Mouse (Mus musculus) granulocyte monocyte progenitor cell, adult 5-6 weeks (primary cell): ENCODE measurements around the gene Slc25a10. TPM values are rescaled to one million over a fixed set of nuclear protein-coding genes. Genes with fewer than 3 reads are reported as not detected.

Experiments
- ATAC-seq: replicated peaks from 2 replicates; pipeline ENCODE4 v1.8.0; 2016; ENCODE audit warnings: mild to moderate bottlenecking, moderate TSS enrichment, inconsistent platforms; ENCODE audit not compliant: poor library complexity, severe bottlenecking
- total RNA-seq, 2 experiments: library from RNA; stranded (forward) in 1 of 2; stranded (reverse) in 1 of 2; fragments of 200-712, 200-1000 nt in 1 of 2; fragments of >200 nt in 1 of 2; fragmentation: Nextera tagmentation in 1 of 2; gene quantifications; 2 replicates each; pipeline ENCODE4 v1.2.3; 2014 to 2017

Gene Slc25a10
- total RNA-seq, 2 experiments from 2014 or later = 20.5 to 21.3 TPM

GRCm38 (mm10) chr11:120535804-120536203 lies 44.2 kb downstream of the Slc25a10 start:
- no peak for ATAC-seq

- ATAC-seq = no peak
These were observed 46.8 kb downstream of the Slc25a10 start for GRCm38 (mm10) chr11:120538485-120538884.

GRCm38 (mm10) chr11:120538955-120539284 lies 47.3 kb downstream of the Slc25a10 start:
- peak; percentile 84 for ATAC-seq

GRCm38 (mm10) chr11:120539285-120540014 lies 47.8 kb downstream of the Slc25a10 start:
- ATAC-seq = no peak

DNA sequence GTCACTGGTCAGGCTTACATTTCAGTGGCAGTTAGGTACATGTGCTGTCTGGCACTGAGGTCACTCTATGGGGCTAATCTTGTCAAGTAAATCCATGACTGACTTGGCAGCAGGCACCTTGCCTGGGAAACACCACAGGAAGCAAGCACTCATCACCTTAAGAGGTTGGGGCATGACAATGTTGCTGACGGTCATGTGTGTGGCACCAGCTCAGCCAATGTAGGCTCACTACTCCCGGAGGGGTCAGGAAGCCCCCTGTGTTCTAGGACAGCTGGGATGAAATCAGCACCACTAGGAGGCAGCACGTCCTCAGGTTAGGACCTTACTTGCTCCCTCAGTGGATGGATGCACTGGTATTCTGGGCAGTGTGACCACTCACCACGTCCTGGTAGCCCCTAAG lies 50.3 kb downstream of the Slc25a10 start:
- 0 out of 2 replicates have a peak, but pooled peaks have one; percentile 25 for ATAC-seq

DNA sequence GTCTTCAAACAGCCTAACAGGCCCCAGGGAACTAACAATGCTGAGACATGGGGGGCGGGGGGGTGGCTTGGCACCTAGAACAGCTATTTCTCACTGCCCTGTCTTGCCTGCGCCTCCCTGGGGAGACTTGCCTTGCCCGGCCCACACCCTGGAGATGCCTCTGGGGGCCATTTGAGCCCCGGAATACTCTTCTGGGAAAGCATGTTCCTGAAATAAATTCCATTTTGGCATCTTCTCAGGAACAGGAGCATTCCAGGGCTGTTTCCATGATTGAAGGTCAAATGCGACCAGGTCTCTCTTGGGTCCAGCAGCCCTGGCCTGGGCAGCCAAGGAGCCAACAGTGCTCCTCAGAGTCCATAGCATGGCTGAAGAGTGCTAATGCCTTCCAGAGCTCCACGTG lies 50.7 kb downstream of the Slc25a10 start:
- ATAC-seq = no peak

- ATAC-seq = no peak
These were observed 54.3 kb downstream of the Slc25a10 start for GRCm38 (mm10) chr11:120545964-120546363.

DNA sequence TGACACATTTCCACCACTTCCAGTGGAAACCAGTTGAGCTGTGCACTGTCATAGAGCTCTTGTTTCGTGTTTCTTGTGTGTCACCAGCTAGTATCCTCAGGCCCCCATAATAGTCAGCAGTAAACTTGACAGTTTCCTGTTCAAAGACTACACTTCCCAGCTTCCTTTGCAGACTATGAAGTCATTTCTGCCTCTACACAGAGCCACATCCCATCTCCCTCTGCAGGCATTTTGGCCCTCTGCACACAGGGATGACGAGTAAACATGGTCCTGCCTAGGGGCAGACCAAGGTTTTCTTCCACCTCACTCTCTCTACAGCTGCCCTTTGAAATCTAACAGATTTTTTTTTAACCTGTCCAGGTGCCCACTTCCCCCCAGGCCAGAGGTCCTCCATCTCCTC lies 55.8 kb downstream of the Slc25a10 start:
- ATAC-seq = peak; percentile 25

- ATAC-seq = no peak
These were observed 56.6 kb downstream of the Slc25a10 start for GRCm38 (mm10) chr11:120548214-120548613.

DNA sequence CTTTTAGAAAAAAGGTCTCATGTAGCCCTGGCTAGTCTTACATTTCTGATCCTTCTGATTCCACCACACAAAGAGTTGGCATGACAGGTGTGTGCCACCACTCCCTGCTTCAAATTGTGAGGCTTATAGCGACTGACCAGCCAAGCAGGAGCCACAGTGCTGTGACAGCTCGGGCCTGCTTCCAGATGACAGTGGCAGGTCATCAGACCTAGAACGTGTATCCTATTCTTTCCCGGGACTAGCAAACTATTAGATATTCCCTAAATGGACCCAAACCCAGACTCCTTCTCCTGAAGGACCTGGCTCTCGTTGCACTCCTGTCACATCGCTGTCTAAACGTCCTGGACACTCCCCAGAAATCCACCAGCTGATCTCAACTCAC lies 57.1 kb downstream of the Slc25a10 start:
- ATAC-seq = no peak

Other genes starting within 250 kb of the Slc25a10 start
- 1,412 and 1,653 TPM in 2 replicates for gene Actg1, start 143.3 kb upstream of the Slc25a10 start, total RNA-seq (2014; fragmentation: Nextera tagmentation)
- gene Actg1, start 143.3 kb upstream of the Slc25a10 start, total RNA-seq (2017) = 733 and 780 TPM in 2 replicates
- gene Fscn2, start 130.3 kb upstream of the Slc25a10 start, total RNA-seq (2014; fragmentation: Nextera tagmentation) = not detected in 2 replicates
- gene Fscn2, start 130.3 kb upstream of the Slc25a10 start, total RNA-seq (2017) = not detected in 2 replicates
- gene Faap100, start 113.1 kb upstream of the Slc25a10 start, total RNA-seq (2014; fragmentation: Nextera tagmentation) = 8.3 and 13.2 TPM in 2 replicates
- 12.9 and 18.8 TPM in 2 replicates for gene Faap100, start 113.1 kb upstream of the Slc25a10 start, total RNA-seq (2017)
- 49.2 and 54.6 TPM in 2 replicates for gene Nploc4, start 54.1 kb upstream of the Slc25a10 start, total RNA-seq (2014; fragmentation: Nextera tagmentation)
- 34.1 and 36.6 TPM in 2 replicates for gene Nploc4, start 54.1 kb upstream of the Slc25a10 start, total RNA-seq (2017)
- gene Tspan10, start 49.2 kb upstream of the Slc25a10 start, total RNA-seq (2014; fragmentation: Nextera tagmentation) = not detected in 2 replicates
- not detected in 2 replicates for gene Tspan10, start 49.2 kb upstream of the Slc25a10 start, total RNA-seq (2017)
- not detected in 2 replicates for gene Pde6g, start 38.3 kb upstream of the Slc25a10 start, total RNA-seq (2014; fragmentation: Nextera tagmentation)
- gene Pde6g, start 38.3 kb upstream of the Slc25a10 start, total RNA-seq (2017) = not detected in 2 replicates
- 7.9 and 8.6 TPM in 2 replicates for gene Oxld1, start 33.8 kb upstream of the Slc25a10 start, total RNA-seq (2014; fragmentation: Nextera tagmentation)
- gene Oxld1, start 33.8 kb upstream of the Slc25a10 start, total RNA-seq (2017) = 12.8 and 19.5 TPM in 2 replicates
- 35.6 and 43.0 TPM in 2 replicates for gene Ccdc137, start 33.7 kb upstream of the Slc25a10 start, total RNA-seq (2014; fragmentation: Nextera tagmentation)
- 39.4 and 57.7 TPM in 2 replicates for gene Ccdc137, start 33.7 kb upstream of the Slc25a10 start, total RNA-seq (2017)
- gene Arl16, start 24.2 kb upstream of the Slc25a10 start, total RNA-seq (2014; fragmentation: Nextera tagmentation) = 11.7 and 15.1 TPM in 2 replicates
- 19.2 and 22.4 TPM in 2 replicates for gene Arl16, start 24.2 kb upstream of the Slc25a10 start, total RNA-seq (2017)
- gene Mrpl12, start 7.2 kb upstream of the Slc25a10 start, total RNA-seq (2014; fragmentation: Nextera tagmentation) = 113 and 121 TPM in 2 replicates
- 131 and 159 TPM in 2 replicates for gene Mrpl12, start 7.2 kb upstream of the Slc25a10 start, total RNA-seq (2017)
- not detected in 2 replicates for gene Gcgr, start 38.9 kb downstream of the Slc25a10 start, total RNA-seq (2014; fragmentation: Nextera tagmentation)
- gene Gcgr, start 38.9 kb downstream of the Slc25a10 start, total RNA-seq (2017) = not detected in 2 replicates
- gene Mcrip1, start 57.9 kb downstream of the Slc25a10 start, total RNA-seq (2014; fragmentation: Nextera tagmentation) = 64.7 and 75.8 TPM in 2 replicates
- 23.1 and 23.4 TPM in 2 replicates for gene Mcrip1, start 57.9 kb downstream of the Slc25a10 start, total RNA-seq (2017)
- gene Ppp1r27, start 59.3 kb downstream of the Slc25a10 start, total RNA-seq (2014; fragmentation: Nextera tagmentation) = not detected in 2 replicates
- not detected in 2 replicates for gene Ppp1r27, start 59.3 kb downstream of the Slc25a10 start, total RNA-seq (2017)
- 864 and 921 TPM in 2 replicates for gene P4hb, start 81.4 kb downstream of the Slc25a10 start, total RNA-seq (2014; fragmentation: Nextera tagmentation)
- gene P4hb, start 81.4 kb downstream of the Slc25a10 start, total RNA-seq (2017) = 1,372 and 1,702 TPM in 2 replicates
- 514 and 552 TPM in 2 replicates for gene Arhgdia, start 89.8 kb downstream of the Slc25a10 start, total RNA-seq (2014; fragmentation: Nextera tagmentation)
- 163 and 168 TPM in 2 replicates for gene Arhgdia, start 89.8 kb downstream of the Slc25a10 start, total RNA-seq (2017)
- 161 and 171 TPM in 2 replicates for gene Alyref, start 106.5 kb downstream of the Slc25a10 start, total RNA-seq (2014; fragmentation: Nextera tagmentation)
- 315 and 430 TPM in 2 replicates for gene Alyref, start 106.5 kb downstream of the Slc25a10 start, total RNA-seq (2017)
- gene Anapc11, start 106.6 kb downstream of the Slc25a10 start, total RNA-seq (2014; fragmentation: Nextera tagmentation) = 80.9 and 96.2 TPM in 2 replicates
- 26.9 and 27.0 TPM in 2 replicates for gene Anapc11, start 106.6 kb downstream of the Slc25a10 start, total RNA-seq (2017)
- not detected in 2 replicates for gene Npb, start 116.6 kb downstream of the Slc25a10 start, total RNA-seq (2014; fragmentation: Nextera tagmentation)
- gene Npb, start 116.6 kb downstream of the Slc25a10 start, total RNA-seq (2017) = not detected in 2 replicates
- 48.1 and 70.3 TPM in 2 replicates for gene Pcyt2, start 126.1 kb downstream of the Slc25a10 start, total RNA-seq (2014; fragmentation: Nextera tagmentation)
- gene Pcyt2, start 126.1 kb downstream of the Slc25a10 start, total RNA-seq (2017) = 21.9 and 35.5 TPM in 2 replicates
- gene Sirt7, start 133.4 kb downstream of the Slc25a10 start, total RNA-seq (2014; fragmentation: Nextera tagmentation) = 66.1 and 81.1 TPM in 2 replicates
- 57.4 and 75.0 TPM in 2 replicates for gene Sirt7, start 133.4 kb downstream of the Slc25a10 start, total RNA-seq (2017)
- gene Mafg, start 141.8 kb downstream of the Slc25a10 start, total RNA-seq (2014; fragmentation: Nextera tagmentation) = 28.7 and 37.0 TPM in 2 replicates
- gene Mafg, start 141.8 kb downstream of the Slc25a10 start, total RNA-seq (2017) = 30.2 and 36.6 TPM in 2 replicates
- gene Pycr1, start 151.9 kb downstream of the Slc25a10 start, total RNA-seq (2014; fragmentation: Nextera tagmentation) = 14.6 and 15.9 TPM in 2 replicates
- gene Pycr1, start 151.9 kb downstream of the Slc25a10 start, total RNA-seq (2017) = 4.6 and 8.9 TPM in 2 replicates
- not detected in 2 replicates for gene Myadml2, start 156.3 kb downstream of the Slc25a10 start, total RNA-seq (2014; fragmentation: Nextera tagmentation)
- gene Myadml2, start 156.3 kb downstream of the Slc25a10 start, total RNA-seq (2017) = 0.69 and 1.9 TPM in 2 replicates
- not detected in 2 replicates for gene Notum, start 169.3 kb downstream of the Slc25a10 start, total RNA-seq (2014; fragmentation: Nextera tagmentation)
- not detected in 2 replicates for gene Notum, start 169.3 kb downstream of the Slc25a10 start, total RNA-seq (2017)
- gene Aspscr1, start 181.1 kb downstream of the Slc25a10 start, total RNA-seq (2014; fragmentation: Nextera tagmentation) = 44.6 and 84.7 TPM in 2 replicates
- gene Aspscr1, start 181.1 kb downstream of the Slc25a10 start, total RNA-seq (2017) = 29.0 and 33.5 TPM in 2 replicates
- gene Cenpx, start 221.9 kb downstream of the Slc25a10 start, total RNA-seq (2014; fragmentation: Nextera tagmentation) = 99.2 and 129 TPM in 2 replicates
- 110 and 151 TPM in 2 replicates for gene Cenpx, start 221.9 kb downstream of the Slc25a10 start, total RNA-seq (2017)
- gene Lrrc45, start 222.1 kb downstream of the Slc25a10 start, total RNA-seq (2014; fragmentation: Nextera tagmentation) = 16.7 and 35.0 TPM in 2 replicates
- gene Lrrc45, start 222.1 kb downstream of the Slc25a10 start, total RNA-seq (2017) = 30.6 and 46.2 TPM in 2 replicates
- 2.1 and 5.1 TPM in 2 replicates for gene Rac3, start 229.6 kb downstream of the Slc25a10 start, total RNA-seq (2014; fragmentation: Nextera tagmentation)
- gene Rac3, start 229.6 kb downstream of the Slc25a10 start, total RNA-seq (2017) = 1.1 TPM in 2 replicates
- 15.9 and 24.1 TPM in 2 replicates for gene Dcxr, start 235.4 kb downstream of the Slc25a10 start, total RNA-seq (2014; fragmentation: Nextera tagmentation)
- 14.5 and 18.6 TPM in 2 replicates for gene Dcxr, start 235.4 kb downstream of the Slc25a10 start, total RNA-seq (2017)
- not detected in 2 replicates for gene Cbr2, start 240.3 kb downstream of the Slc25a10 start, total RNA-seq (2014; fragmentation: Nextera tagmentation)
- gene Cbr2, start 240.3 kb downstream of the Slc25a10 start, total RNA-seq (2017) = not detected in 2 replicates